Mouse (Mus musculus) thymus, postnatal 25 days (tissue): Measurements from ENCODE around the gene Psmb3.
"Not testable (repeated sequence)": the region's sequence is repeated elsewhere in the genome, so short reads cannot be mapped to it uniquely, and the experiment has no call there.

Source experiments
- DNase-seq: peaks from one replicate; pipeline ENCODE4 v3.0.0; 2022

Psmb3 gene

GRCm38 (mm10) chr11:97697199-97697890 lies 5.9 kb upstream of the Psmb3 start:
- DNase-seq = no peak

- DNase-seq = no peak
Measured at GRCm38 (mm10) chr11:97697891-97698529, 5.2 kb upstream of the Psmb3 start.

GRCm38 (mm10) chr11:97698741-97699611 lies 4.2 kb upstream of the Psmb3 start:
- DNase-seq = peak; percentile 40

- DNase-seq = peak; percentile 41
Measured at GRCm38 (mm10) chr11:97699626-97700002, 3.6 kb upstream of the Psmb3 start.

GRCm38 (mm10) chr11:97700003-97700745 lies 3.0 kb upstream of the Psmb3 start, which contains the start of gene Pcgf2:
Pcgf2 (minus strand) TSS chr11:97700497.
- peak; percentile 47 for DNase-seq

GRCm38 (mm10) chr11:97700746-97701580 lies 2.2 kb upstream of the Psmb3 start:
- DNase-seq = peak; percentile 18

GRCm38 (mm10) chr11:97701581-97702392 lies 1.4 kb upstream of the Psmb3 start:
- DNase-seq = no peak

DNA sequence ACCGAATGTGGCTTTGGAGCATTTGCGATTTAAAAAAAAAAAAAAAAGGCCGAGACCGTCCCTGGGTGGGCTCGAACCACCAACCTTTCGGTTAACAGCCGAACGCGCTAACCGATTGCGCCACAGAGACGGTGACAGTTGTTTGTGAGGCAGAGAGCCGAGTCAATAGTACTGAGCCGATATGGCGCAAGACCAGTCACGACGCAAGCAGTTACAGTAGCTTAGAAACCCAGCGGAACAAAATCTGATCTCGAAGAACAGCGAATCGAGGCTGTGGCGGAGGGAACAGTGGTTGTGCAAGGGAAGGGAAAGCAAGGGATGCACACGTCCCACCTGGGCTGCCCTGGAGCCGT lies 830 bp upstream of the Psmb3 start:
- peak; percentile 87 for DNase-seq

DNA sequence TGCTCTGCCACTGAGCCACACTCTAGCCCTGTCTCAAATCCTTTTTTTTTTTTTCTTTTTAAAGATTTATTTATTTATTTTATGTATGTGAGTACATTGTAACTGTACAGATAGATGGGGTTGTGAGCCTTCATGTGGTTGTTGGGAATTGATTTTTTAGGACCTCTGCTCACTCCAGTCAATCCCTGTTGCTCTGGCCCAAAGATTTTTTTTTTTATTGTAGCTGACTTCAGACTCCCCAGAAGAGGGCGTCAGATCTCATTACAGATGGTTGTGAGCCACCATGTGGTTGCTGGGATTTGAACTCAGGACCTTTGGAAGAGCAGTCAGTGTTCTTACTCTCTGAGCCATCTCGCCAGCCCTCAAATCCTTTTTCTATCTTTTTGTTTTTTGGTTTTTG lies 6.9 kb downstream of the Psmb3 start:
- DNase-seq = not testable (repeated sequence)

DNA sequence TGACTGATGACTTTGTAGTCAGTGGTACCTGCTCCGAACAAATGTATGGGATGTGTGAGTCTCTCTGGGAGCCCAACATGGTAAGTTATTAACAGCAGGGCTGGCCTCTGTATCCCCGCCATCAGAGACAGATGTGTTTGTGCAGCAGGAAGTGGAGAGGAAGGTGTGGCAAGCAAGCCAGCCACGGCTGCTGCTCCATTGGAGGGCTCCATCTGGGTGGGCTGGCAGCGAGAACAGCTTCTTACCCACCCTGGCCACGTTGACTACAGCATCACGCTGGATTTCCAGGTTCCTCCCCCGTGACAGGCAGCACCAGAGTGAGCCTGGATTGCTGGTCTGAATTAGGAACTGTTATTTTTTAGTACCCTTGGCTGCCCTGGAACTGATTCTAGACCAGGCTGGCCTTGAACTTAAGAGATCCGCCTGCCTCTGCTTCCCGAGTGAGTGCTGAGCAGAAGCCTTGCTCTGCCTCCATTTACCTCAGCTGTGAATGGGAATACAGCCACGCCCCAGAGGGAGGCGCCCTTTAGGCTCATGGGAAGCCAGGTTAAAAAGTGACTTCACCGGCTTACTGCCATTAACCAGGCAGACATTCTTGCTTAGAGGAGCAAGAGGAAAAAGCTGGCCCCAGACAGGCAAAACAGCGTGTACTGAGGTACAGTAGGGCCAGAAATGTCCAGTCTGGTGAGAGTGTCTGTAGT lies 8.2 kb downstream of the Psmb3 start:
- no peak for DNase-seq

GRCm38 (mm10) chr11:97712286-97712685 lies 9.1 kb downstream of the Psmb3 start:
- no peak for DNase-seq

- no peak for DNase-seq
Measured at GRCm38 (mm10) chr11:97713896-97714295, 10.7 kb downstream of the Psmb3 start.

DNA sequence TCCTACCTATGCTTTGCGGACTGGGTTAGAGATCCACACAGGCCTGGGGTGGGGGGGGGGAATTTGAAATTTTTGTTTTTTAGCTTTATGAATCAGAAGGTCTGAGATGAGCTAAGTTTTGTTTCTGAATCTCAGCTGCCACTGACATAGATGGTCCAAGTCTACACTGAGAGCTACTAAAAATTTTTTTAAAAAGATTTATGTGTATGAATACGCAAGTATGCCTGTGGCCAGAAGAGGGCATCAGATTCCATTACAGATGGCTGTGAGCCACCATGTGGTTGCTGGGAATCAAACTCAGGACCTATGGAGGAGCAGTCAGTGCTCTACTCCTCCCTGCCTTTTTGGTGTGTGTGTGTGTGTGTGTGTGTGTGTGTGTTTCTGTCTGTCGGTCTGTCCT lies 11.2 kb downstream of the Psmb3 start:
- no peak for DNase-seq

- DNase-seq = no peak
Measured at GRCm38 (mm10) chr11:97714784-97715760, 11.9 kb downstream of the Psmb3 start.

- no peak for DNase-seq
Measured at GRCm38 (mm10) chr11:97716021-97716420, 12.8 kb downstream of the Psmb3 start.

DNA sequence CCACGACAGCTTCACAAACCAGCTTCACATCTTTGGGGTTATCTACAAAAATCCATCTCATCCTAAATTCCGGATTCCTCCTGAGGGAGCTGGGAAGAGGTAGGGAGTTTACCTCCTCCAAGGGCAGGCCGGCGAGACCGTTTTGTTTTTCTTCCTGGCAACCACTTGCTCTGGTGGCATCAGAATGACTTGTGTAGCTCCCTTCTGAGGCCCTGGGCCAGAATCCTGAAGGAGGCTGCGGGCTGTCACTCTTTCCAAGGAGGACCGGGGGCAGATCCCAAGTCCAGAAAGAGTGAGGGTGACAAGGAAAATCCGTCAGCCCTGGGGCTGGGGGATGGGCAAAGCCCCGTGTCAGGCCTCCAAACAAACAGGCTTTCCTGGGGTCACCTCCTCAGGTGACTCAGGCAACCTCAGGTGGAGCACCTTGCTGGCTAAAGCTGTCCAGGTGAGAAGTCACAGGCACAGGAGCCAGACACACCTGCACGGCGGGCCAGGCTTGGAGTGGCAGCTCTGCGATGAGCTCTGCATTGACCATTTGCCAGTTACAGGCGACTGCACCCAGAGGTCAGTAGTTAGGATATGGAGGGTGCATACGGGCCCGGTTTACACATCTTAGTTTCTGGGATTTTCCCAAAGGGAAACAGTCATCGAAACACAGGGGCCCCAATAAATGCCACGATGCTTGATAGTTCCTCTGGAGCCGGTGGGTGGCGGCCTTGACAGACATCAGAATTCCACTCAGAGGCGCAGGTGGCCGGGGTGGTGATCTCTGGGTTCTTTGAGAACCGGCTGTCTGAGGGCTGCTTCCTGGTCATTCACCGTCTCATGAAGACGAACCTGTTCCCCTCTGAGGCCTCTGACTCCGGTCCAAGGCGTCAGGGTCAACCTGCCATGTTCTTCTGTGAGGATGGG lies 14.4 kb downstream of the Psmb3 start:
- no peak for DNase-seq

- DNase-seq = peak; percentile 30
Measured at GRCm38 (mm10) chr11:97718281-97718860, 15.2 kb downstream of the Psmb3 start.

DNA sequence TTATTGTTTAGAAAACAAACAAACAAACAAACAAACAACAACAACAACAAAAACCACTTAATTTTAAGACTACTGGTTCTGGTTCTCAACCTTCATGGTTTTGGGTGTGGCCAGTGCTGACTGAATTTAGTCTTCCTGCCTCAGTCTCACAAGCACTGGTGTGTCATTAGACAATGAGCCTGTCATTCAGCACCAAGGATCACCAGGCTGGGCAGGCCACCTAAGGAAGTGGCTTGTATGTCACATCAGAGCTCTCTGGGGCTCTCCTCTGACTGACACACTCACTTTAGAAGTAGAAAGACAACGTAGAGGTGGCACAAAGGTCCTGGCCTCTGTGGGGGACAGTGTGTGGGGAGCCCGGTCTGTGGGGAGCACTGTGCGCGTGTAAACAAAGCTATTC lies 15.8 kb downstream of the Psmb3 start:
- DNase-seq = no peak
